Mouse (Mus musculus) MEL (cell line): ENCODE results near the gene Clock. TPM values are rescaled to one million over a fixed set of nuclear protein-coding genes. Genes with fewer than 3 reads are reported as not detected.

ENCODE experiments used
- DNase-seq: peaks from one replicate; pipeline ENCODE4 v3.0.0; 2011; ENCODE audit warnings: low read depth, low spot score
- H3K27ac ChIP-seq: 2 replicates; pipeline ENCODE4 v1.5.1; 2012; ENCODE audit warnings: low read depth, mild to moderate bottlenecking, control low read depth, low read length, moderate library complexity; ENCODE audit not compliant: control insufficient read depth
- H3K27me3 ChIP-seq, 2 experiments: fragments of 150-350 bp in 1 of 2; sonication (generic) in 1 of 2; 2 replicates each; pipeline ENCODE4 v1.6.1; 2012; ENCODE audit warnings: low read length in 2 of 2, mild to moderate bottlenecking in 2 of 2, improper control_type of control experiment in 1 of 2, moderate library complexity in 1 of 2; ENCODE audit not compliant: insufficient read depth in 2 of 2, control insufficient read depth in 1 of 2
- H3K36me3 ChIP-seq, 2 experiments: 2 replicates each; pipeline ENCODE4 v1.6.1; 2012 to 2014; ENCODE audit warnings: low read length in 2 of 2, improper control_type of control experiment in 1 of 2, inconsistent platforms in 1 of 2, mild to moderate bottlenecking in 1 of 2; ENCODE audit not compliant: insufficient read depth in 2 of 2, control insufficient read depth in 1 of 2
- H3K4me1 ChIP-seq, 2 experiments: fragments of 150-350 bp in 1 of 2; sonication (generic) in 1 of 2; 2 replicates each; pipeline ENCODE4 v1.6.1; 2012; ENCODE audit warnings: low read length in 2 of 2, improper control_type of control experiment in 1 of 2, mild to moderate bottlenecking in 1 of 2; ENCODE audit not compliant: insufficient read depth in 2 of 2, control insufficient read depth in 1 of 2
- H3K4me3 ChIP-seq, 2 experiments: fragments of 150-350 bp in 1 of 2; sonication (generic) in 1 of 2; 2 replicates each; pipeline ENCODE4 v1.5.1; 2012; ENCODE audit warnings: low read depth in 2 of 2, low read length in 2 of 2, mild to moderate bottlenecking in 2 of 2, moderate library complexity in 2 of 2, control low read depth in 1 of 2, improper control_type of control experiment in 1 of 2; ENCODE audit not compliant: control insufficient read depth in 1 of 2, insufficient read depth in 1 of 2
- H3K79me2 ChIP-seq: 2 replicates; pipeline ENCODE4 v1.6.1; 2012; ENCODE audit warnings: mild to moderate bottlenecking, low read length, moderate library complexity; ENCODE audit not compliant: control insufficient read depth, poor library complexity, insufficient read depth
- H3K9ac ChIP-seq: 2 replicates; pipeline ENCODE4 v1.6.1; 2012; ENCODE audit warnings: low read depth, mild to moderate bottlenecking, control low read depth, low read length, moderate library complexity; ENCODE audit not compliant: control insufficient read depth, poor library complexity, severe bottlenecking
- H3K9me3 ChIP-seq: fragments of 150-350 bp; sonication (generic); replicated peaks from 2 replicates; pipeline ENCODE4 v1.6.1; 2012; ENCODE audit warnings: mild to moderate bottlenecking, low read length, improper control_type of control experiment, moderate library complexity; ENCODE audit not compliant: insufficient read depth
- BHLHE40 ChIP-seq: IDR thresholded peaks from 2 replicates; pipeline ENCODE4 v1.6.1; 2012; ENCODE audit warnings: low read depth, mild to moderate bottlenecking, inconsistent platforms, low read length, improper control_type of control experiment, borderline replicate concordance
- CHD1 ChIP-seq: IDR thresholded peaks from 2 replicates; pipeline ENCODE4 v1.6.1; 2012; ENCODE audit warnings: low read depth, mild to moderate bottlenecking, inconsistent platforms, low read length, improper control_type of control experiment
- CHD2 ChIP-seq: IDR thresholded peaks from 2 replicates; pipeline ENCODE4 v1.6.1; 2011; ENCODE audit warnings: low read length, improper control_type of control experiment
- E2F4 ChIP-seq: IDR thresholded peaks from 2 replicates; pipeline ENCODE4 v1.6.1; 2011; ENCODE audit warnings: low read depth, low read length, improper control_type of control experiment, borderline replicate concordance
- ELF1 ChIP-seq: IDR thresholded peaks from 2 replicates; pipeline ENCODE4 v1.6.1; 2014; ENCODE audit warnings: low read depth, mild to moderate bottlenecking, inconsistent platforms, low read length, improper control_type of control experiment, moderate library complexity
- EP300 ChIP-seq, 2 experiments: IDR thresholded peaks; 2 replicates each; pipeline ENCODE4 v1.6.1; 2011; ENCODE audit warnings: improper control_type of control experiment in 2 of 2, low read length in 2 of 2, low read depth in 1 of 2, mild to moderate bottlenecking in 1 of 2
- ETS1 ChIP-seq: IDR thresholded peaks from 2 replicates; pipeline ENCODE4 v1.6.1; 2012; ENCODE audit warnings: low read depth, mild to moderate bottlenecking, inconsistent platforms, low read length, improper control_type of control experiment, moderate library complexity
- GABPA ChIP-seq: IDR thresholded peaks from 2 replicates; pipeline ENCODE4 v1.6.1; 2012; ENCODE audit warnings: low read depth, mild to moderate bottlenecking, inconsistent platforms, low read length, improper control_type of control experiment, moderate library complexity
- GATA1 ChIP-seq: IDR thresholded peaks from 2 replicates; pipeline ENCODE4 v1.6.1; 2011; ENCODE audit warnings: low read depth, low read length, improper control_type of control experiment
- HCFC1 ChIP-seq: IDR thresholded peaks from 2 replicates; pipeline ENCODE4 v1.6.1; 2012; ENCODE audit warnings: low read depth, mild to moderate bottlenecking, inconsistent platforms, low read length, improper control_type of control experiment, moderate library complexity
- JUND ChIP-seq: IDR thresholded peaks from 2 replicates; pipeline ENCODE4 v1.6.1; 2011; ENCODE audit warnings: low read depth, mild to moderate bottlenecking, improper control_type of control experiment, low read length
- KAT2A ChIP-seq: conservative IDR thresholded peaks from 2 replicates; pipeline ENCODE4 v1.6.1; 2012; ENCODE audit warnings: low read depth, low read length, improper control_type of control experiment, inconsistent platforms
- MAFK ChIP-seq: IDR thresholded peaks from 2 replicates; pipeline ENCODE4 v1.6.1; 2011; ENCODE audit warnings: low read depth, mild to moderate bottlenecking, low read length, improper control_type of control experiment, borderline replicate concordance
- MAZ ChIP-seq: IDR thresholded peaks from 2 replicates; pipeline ENCODE4 v1.6.1; 2012; ENCODE audit warnings: low read depth, mild to moderate bottlenecking, inconsistent platforms, low read length, improper control_type of control experiment
- MEF2A ChIP-seq: IDR thresholded peaks from 2 replicates; pipeline ENCODE4 v1.6.1; 2014; ENCODE audit warnings: low read depth, mild to moderate bottlenecking, inconsistent platforms, low read length, improper control_type of control experiment; ENCODE audit not compliant: poor library complexity, insufficient replicate concordance, severe bottlenecking; ENCODE audit errors: extremely low read depth
- MXI1 ChIP-seq: IDR thresholded peaks from 2 replicates; pipeline ENCODE4 v1.6.1; 2011; ENCODE audit warnings: mild to moderate bottlenecking, low read depth, low read length, improper control_type of control experiment
- MYC ChIP-seq: IDR thresholded peaks from 2 replicates; pipeline ENCODE4 v1.6.1; 2011; ENCODE audit warnings: low read depth, mild to moderate bottlenecking, low read length, improper control_type of control experiment, moderate library complexity
- NELFE ChIP-seq: IDR thresholded peaks from 2 replicates; pipeline ENCODE4 v1.6.1; 2011; ENCODE audit warnings: low read depth, low read length, improper control_type of control experiment
- NRF1 ChIP-seq: IDR thresholded peaks from 2 replicates; pipeline ENCODE4 v1.6.1; 2014; ENCODE audit warnings: low read depth, mild to moderate bottlenecking, inconsistent platforms, low read length, improper control_type of control experiment, moderate library complexity; ENCODE audit not compliant: poor library complexity, insufficient read depth, severe bottlenecking
- POLR2A ChIP-seq, 2 experiments: IDR thresholded peaks; 2 replicates each; pipeline ENCODE4 v1.6.1; 2011 to 2012; ENCODE audit warnings: low read length in 2 of 2, mild to moderate bottlenecking in 2 of 2, control low read depth in 1 of 2, improper control_type of control experiment in 1 of 2, low read depth in 1 of 2, moderate library complexity in 1 of 2; ENCODE audit not compliant: control insufficient read depth in 1 of 2, insufficient read depth in 1 of 2, poor library complexity in 1 of 2
- POLR2AphosphoS2 ChIP-seq: IDR thresholded peaks from 2 replicates; pipeline ENCODE4 v1.6.1; 2011; ENCODE audit warnings: low read length, improper control_type of control experiment
- POLR2AphosphoS5 ChIP-seq: IDR thresholded peaks from 2 replicates; pipeline ENCODE4 v1.6.1; 2012; ENCODE audit warnings: low read depth, borderline replicate concordance, mild to moderate bottlenecking, inconsistent platforms, low read length, moderate library complexity, mixed read lengths
- RCOR1 ChIP-seq: IDR thresholded peaks from 2 replicates; pipeline ENCODE4 v1.6.1; 2012; ENCODE audit warnings: low read depth, mild to moderate bottlenecking, inconsistent platforms, low read length, improper control_type of control experiment
- SIN3A ChIP-seq: IDR thresholded peaks from 2 replicates; pipeline ENCODE4 v1.6.1; 2012; ENCODE audit warnings: low read length, improper control_type of control experiment, inconsistent platforms
- TAL1 ChIP-seq: IDR thresholded peaks from 2 replicates; pipeline ENCODE4 v1.6.1; 2012; ENCODE audit warnings: mild to moderate bottlenecking, inconsistent platforms, low read length, moderate library complexity, mixed read lengths
- TBP ChIP-seq: IDR thresholded peaks from 2 replicates; pipeline ENCODE4 v1.8.0; 2011; ENCODE audit warnings: low read depth, low read length, improper control_type of control experiment
- TCF12 ChIP-seq: IDR thresholded peaks from 2 replicates; pipeline ENCODE4 v1.6.1; 2014; ENCODE audit warnings: low read depth, mild to moderate bottlenecking, inconsistent platforms, low read length, improper control_type of control experiment, moderate library complexity
- UBTF ChIP-seq: IDR thresholded peaks from 2 replicates; pipeline ENCODE4 v1.6.1; 2012; ENCODE audit warnings: low read depth, mild to moderate bottlenecking, inconsistent platforms, low read length, improper control_type of control experiment, moderate library complexity, borderline replicate concordance; ENCODE audit not compliant: insufficient read depth
- USF1 ChIP-seq: IDR thresholded peaks from 2 replicates; pipeline ENCODE4 v1.6.1; 2014; ENCODE audit warnings: low read depth, mild to moderate bottlenecking, inconsistent platforms, low read length, improper control_type of control experiment, moderate library complexity
- ZC3H11A ChIP-seq: IDR thresholded peaks from 2 replicates; pipeline ENCODE4 v1.6.1; 2012; ENCODE audit warnings: low read depth, mild to moderate bottlenecking, inconsistent platforms, low read length, improper control_type of control experiment
- ZMIZ1 ChIP-seq: IDR thresholded peaks from 2 replicates; pipeline ENCODE4 v1.6.1; 2012; ENCODE audit warnings: low read depth, mild to moderate bottlenecking, inconsistent platforms, low read length, improper control_type of control experiment, moderate library complexity
- polyA plus RNA-seq, 2 experiments: library from polyadenylated mRNA; stranded (reverse) in 1 of 2; unstranded in 1 of 2; fragments of >175 nt in 1 of 2; fragments of >200 nt in 1 of 2; gene quantifications; 2 replicates each; pipeline versions ENCODE4 v1.2.1 to v1.2.4; 2012; ENCODE audit warnings: low replicate concordance in 2 of 2, low read depth in 1 of 2; ENCODE audit not compliant: insufficient read length in 2 of 2, insufficient read depth in 1 of 2, missing spikeins in 1 of 2
- total RNA-seq: library from RNA; depleted of rRNA; stranded (reverse); fragments of 300-350 nt; gene quantifications from 2 replicates; pipeline ENCODE4 v1.2.3, GENCODE M21; 2012

Gene Clock
- total and polyA plus RNA-seq, 3 experiments = 4.1 to 77.5 (median 6.3) TPM

GRCm38 (mm10) chr5:76285699-76286098 is 18.9 kb downstream of the Clock start:
- Histone ChIP-seq H3K9ac (no peak overlapping the region), H3K79me2 (peaks cover 6% of the 10 kb centered on the region), H3K9me3 (no peaks in the 10 kb centered on the region), H3K27ac (no peak overlapping the region), H3K4me3 (no peak overlapping the region), H3K36me3 (peaks cover 0 to 40% of the 10 kb centered on the region in 2 experiments; a peak in 2 of 4 replicates), H3K4me1 (peaks cover 25 to 35% of the 10 kb centered on the region in 2 experiments), H3K27me3 (no peaks in the 10 kb centered on the region)
- DNase-seq = no peak
- TF ChIP-seq MAFK (no peak), UBTF (no peak), JUND (no peak), KAT2A (no peak), CHD2 (no peak), CHD1 (no peak), TAL1 (no peak)

- Histone ChIP-seq H3K4me1 (peaks cover 20 to 27% of the 10 kb centered on the region in 2 experiments), H3K79me2 (peaks cover 6% of the 10 kb centered on the region), H3K4me3 (no peak overlapping the region), H3K27ac (0 out of 2 replicates have a peak overlapping the region, but pooled peaks have one; percentile 2), H3K36me3 (peaks cover 0 to 30% of the 10 kb centered on the region in 2 experiments; a peak in 3 of 4 replicates), H3K27me3 (no peaks in the 10 kb centered on the region), H3K9me3 (no peaks in the 10 kb centered on the region), H3K9ac (no peak overlapping the region)
- DNase-seq = peak; percentile 87
- no peak for TF ChIP-seq E2F4
- no peak; the same call in 1 of the 2 replicates for TF ChIP-seq MXI1
- no peak for TF ChIP-seq MYC
- peak; percentile 68 for TF ChIP-seq SIN3A
- TF ChIP-seq POLR2AphosphoS5 = no peak
- TF ChIP-seq HCFC1 = no peak
- TF ChIP-seq ETS1 = peak; percentile 77
- no peak for TF ChIP-seq POLR2A (IDR thresholded peaks at IDR 0.05; ENCODE audit: control insufficient read depth in 1 of 2, insufficient read depth in 1 of 2, low read depth in 1 of 2, low read length in 2 of 2, poor library complexity in 1 of 2)
- TF ChIP-seq EP300 (IDR thresholded peaks at IDR 0.05; ENCODE audit: low read depth in 1 of 2, low read length in 2 of 2) = peak; percentile 76 to 84
- no peak for TF ChIP-seq MAZ
- TF ChIP-seq NELFE = no peak
- no peak for TF ChIP-seq CHD2
- TF ChIP-seq ZC3H11A = no peak
- no peak for TF ChIP-seq MAFK
- no peak for TF ChIP-seq MEF2A
- TF ChIP-seq GATA1 = peak; percentile 94
- no peak for TF ChIP-seq ELF1
- no peak for TF ChIP-seq NRF1
- TF ChIP-seq JUND = no peak
- peak; percentile 91 for TF ChIP-seq TCF12
- peak; percentile 64 for TF ChIP-seq TAL1
- no peak for TF ChIP-seq UBTF
- no peak for TF ChIP-seq KAT2A
- TF ChIP-seq POLR2AphosphoS2 = no peak
- peak; percentile 84 for TF ChIP-seq RCOR1
- no peak for TF ChIP-seq ZMIZ1
- no peak for TF ChIP-seq USF1
- TF ChIP-seq TBP = no peak
- TF ChIP-seq GABPA = no peak
- peak; percentile 26; the same call in 1 of the 2 replicates for TF ChIP-seq BHLHE40
Measured at GRCm38 (mm10) chr5:76283890-76284289, 20.7 kb downstream of the Clock start.
